Mouse (Mus musculus): ENCODE data around the gene Pdxp. TPM values are rescaled to one million over a fixed set of nuclear protein-coding genes. Genes with fewer than 3 reads are reported as not detected.

The Pdxp gene
- total and polyA plus RNA-seq, 3 experiments, result 2.8 to 9.8 (median 5.4) TPM

DNA sequence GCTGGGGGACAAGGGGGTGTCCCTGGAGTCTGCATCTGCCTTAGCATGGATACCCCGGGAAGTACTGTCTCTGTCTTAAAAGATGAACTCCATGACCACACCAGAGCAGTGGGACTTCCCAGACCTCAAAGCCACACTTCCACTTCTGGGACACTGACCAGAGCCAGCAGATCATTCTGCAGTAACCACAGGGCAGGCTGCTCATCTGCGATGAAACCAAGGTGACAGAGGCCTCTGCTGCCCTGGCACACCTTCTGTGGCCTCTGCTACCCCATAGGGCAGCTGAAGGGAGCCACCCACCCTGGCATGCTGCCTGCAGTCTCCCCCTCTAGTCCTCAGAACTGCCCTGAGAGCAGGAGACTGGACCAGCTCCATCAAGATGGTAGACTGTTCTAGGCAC is 18.0 kb upstream of the Pdxp start:
- dilution Hi-C loops (cut with MboI; ENCODE audit: extremely low pct_ligation_motif_present, extremely low pct_unique_long_range_greater_than_20kb, low sequenced_read_pairs), result no loop called here
- in situ Hi-C loops (cut with MboI; ENCODE audit: low pct_ligation_motif_present, low pct_unique_long_range_greater_than_20kb, low sequenced_read_pairs), result no loop called here
- Histone ChIP-seq H3K4me2 (ENCODE audit: insufficient read depth, low read depth, poor library complexity, severe bottlenecking) (no peak overlapping the region), H3K36me3 (replicated peaks in 1 of 2; ENCODE audit: control insufficient read depth in 1 of 2, insufficient read depth in 1 of 2, low read length in 1 of 2) (peaks cover 24 to 37% of the 10 kb centered on the region in 2 experiments), H3K27ac (ENCODE audit: insufficient read depth, low read depth) (no peak overlapping the region), H3K4me1 (ENCODE audit: control insufficient read depth in 1 of 2, insufficient read depth in 2 of 2) (peaks cover 49 to 87% of the 10 kb centered on the region in 2 experiments), H3K79me2 (replicated peaks; ENCODE audit: control insufficient read depth, extremely low read depth, insufficient read depth, poor library complexity, severe bottlenecking) (no peaks in the 10 kb centered on the region; the same call in 1 of the 2 replicates), H3K4me3 (replicated peaks in 1 of 3; ENCODE audit: low read depth in 2 of 3, low read length in 2 of 3, poor library complexity in 1 of 3) (no peak overlapping the region), H3K9me3 (replicated peaks; ENCODE audit: low read length) (no peaks in the 10 kb centered on the region), H3K9ac (ENCODE audit: insufficient read depth, low read depth) (no peak overlapping the region), H3K27me3 (replicated peaks) (no peaks in the 10 kb centered on the region)
- TF ChIP-seq USF1 (IDR thresholded peaks at IDR 0.05; ENCODE audit: low read depth, low read length), result no peak
- TF ChIP-seq NRF1 (IDR thresholded peaks at IDR 0.05; ENCODE audit: low read depth, low read length), result no peak
- TF ChIP-seq EP300 (IDR thresholded peaks at IDR 0.05; ENCODE audit: low read length), result 0 out of 2 replicates have a peak, but pooled peaks have one; percentile 5
- TF ChIP-seq RAD21 (IDR thresholded peaks at IDR 0.05; ENCODE audit: low read depth, low read length), result no peak
- no peak for TF ChIP-seq PAX5 (IDR thresholded peaks at IDR 0.05; ENCODE audit: low read length)
- DNase-seq (ENCODE audit: extremely low read depth), result no peak

DNA sequence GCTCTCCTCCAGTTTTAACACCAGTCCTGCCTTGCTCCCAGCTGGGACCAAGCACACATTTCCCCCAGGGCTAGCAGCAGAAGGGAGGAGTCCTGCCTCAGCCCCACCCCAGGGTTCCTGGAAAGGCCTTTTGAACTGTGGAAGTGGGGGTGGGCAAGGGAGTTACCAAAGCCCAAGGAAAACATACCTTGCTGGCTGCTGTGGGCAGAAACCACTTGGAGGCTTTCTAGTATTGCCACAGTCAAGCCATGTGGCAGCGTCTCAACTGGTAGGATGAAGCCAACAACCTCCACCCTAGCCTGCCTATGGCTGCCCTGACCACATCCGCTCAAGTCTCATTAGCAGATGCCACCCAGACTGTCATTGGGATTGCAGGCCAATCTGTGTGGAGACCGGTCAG is 17.6 kb upstream of the Pdxp start:
- H3K4me1 ChIP-seq (ENCODE audit: control insufficient read depth in 1 of 2, insufficient read depth in 2 of 2), result peaks cover 49 to 87% of the 10 kb centered on the region in 2 experiments
- no peaks in the 10 kb centered on the region for H3K27me3 ChIP-seq (replicated peaks)
- H3K9me3 ChIP-seq (replicated peaks; ENCODE audit: low read length), result no peaks in the 10 kb centered on the region
- no peak for DNase-seq (ENCODE audit: extremely low read depth)
- no peak overlapping the region for H3K9ac ChIP-seq (ENCODE audit: insufficient read depth, low read depth)
- H3K79me2 ChIP-seq (replicated peaks; ENCODE audit: control insufficient read depth, extremely low read depth, insufficient read depth, poor library complexity, severe bottlenecking), result no peaks in the 10 kb centered on the region; the same call in 1 of the 2 replicates
- dilution Hi-C loops (cut with MboI; ENCODE audit: extremely low pct_ligation_motif_present, extremely low pct_unique_long_range_greater_than_20kb, low sequenced_read_pairs) (no loop called here), in situ Hi-C loops (cut with MboI; ENCODE audit: low pct_ligation_motif_present, low pct_unique_long_range_greater_than_20kb, low sequenced_read_pairs) (no loop called here)
- no peak overlapping the region for H3K4me3 ChIP-seq (replicated peaks in 1 of 3; ENCODE audit: low read depth in 2 of 3, low read length in 2 of 3, poor library complexity in 1 of 3)
- H3K27ac ChIP-seq (ENCODE audit: insufficient read depth, low read depth), result no peak overlapping the region
- H3K4me2 ChIP-seq (ENCODE audit: insufficient read depth, low read depth, poor library complexity, severe bottlenecking), result no peak overlapping the region
- peaks cover 20 to 34% of the 10 kb centered on the region in 2 experiments for H3K36me3 ChIP-seq (replicated peaks in 1 of 2; ENCODE audit: control insufficient read depth in 1 of 2, insufficient read depth in 1 of 2, low read length in 1 of 2)
- TF ChIP-seq KAT2A (IDR thresholded peaks at IDR 0.05; ENCODE audit: insufficient replicate concordance, low read length) (no peak), RCOR1 (conservative IDR thresholded peaks at IDR 0.05; ENCODE audit: low read depth, low read length) (no peak), EP300 (IDR thresholded peaks at IDR 0.05; ENCODE audit: low read length) (no peak), MXI1 (IDR thresholded peaks at IDR 0.05; ENCODE audit: low read depth, low read length) (no peak), POLR2AphosphoS2 (IDR thresholded peaks at IDR 0.05; ENCODE audit: low read depth, low read length) (no peak), IRF4 (IDR thresholded peaks at IDR 0.05; ENCODE audit: low read depth, low read length) (no peak), USF1 (IDR thresholded peaks at IDR 0.05; ENCODE audit: low read depth, low read length) (no peak), MYC (IDR thresholded peaks at IDR 0.05; ENCODE audit: low read depth, low read length) (no peak), RAD21 (IDR thresholded peaks at IDR 0.05; ENCODE audit: low read depth, low read length) (no peak), HCFC1 (IDR thresholded peaks at IDR 0.05; ENCODE audit: low read depth, low read length) (no peak), MAFK (IDR thresholded peaks at IDR 0.05; ENCODE audit: insufficient replicate concordance, low read length) (no peak)

DNA sequence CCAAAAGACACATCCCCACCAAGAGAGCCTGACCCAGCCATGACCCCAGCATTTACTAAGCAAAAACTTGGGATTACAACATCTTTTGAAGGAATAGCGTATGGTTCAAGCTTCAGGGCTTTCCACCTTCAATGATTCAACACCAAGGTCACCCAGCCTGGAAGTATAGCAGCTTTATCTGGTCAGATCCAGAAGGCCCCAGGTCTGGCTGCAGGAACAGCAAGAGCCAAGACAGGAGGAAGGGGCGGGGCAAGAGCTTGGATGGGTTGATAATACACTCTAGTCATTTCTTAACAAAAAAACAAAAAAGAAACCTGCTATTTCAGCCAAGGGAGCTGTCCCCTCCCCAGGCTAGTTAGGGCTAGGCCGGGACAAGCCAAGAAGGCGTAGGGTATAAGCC is 16.2 kb upstream of the Pdxp start:
- H3K9ac ChIP-seq (ENCODE audit: insufficient read depth, low read depth), result no peak overlapping the region
- dilution Hi-C loops (cut with MboI; ENCODE audit: extremely low pct_ligation_motif_present, extremely low pct_unique_long_range_greater_than_20kb, low sequenced_read_pairs) (no loop called here), in situ Hi-C loops (cut with MboI; ENCODE audit: low pct_ligation_motif_present, low pct_unique_long_range_greater_than_20kb, low sequenced_read_pairs) (no loop called here)
- H3K4me3 ChIP-seq (replicated peaks in 1 of 3; ENCODE audit: low read depth in 2 of 3, low read length in 2 of 3, poor library complexity in 1 of 3), result no peak overlapping the region
- no peak for DNase-seq (ENCODE audit: extremely low read depth)
- no peaks in the 10 kb centered on the region for H3K9me3 ChIP-seq (replicated peaks; ENCODE audit: low read length)
- no peak overlapping the region for H3K27ac ChIP-seq (ENCODE audit: insufficient read depth, low read depth)
- H3K79me2 ChIP-seq (replicated peaks; ENCODE audit: control insufficient read depth, extremely low read depth, insufficient read depth, poor library complexity, severe bottlenecking), result no peaks in the 10 kb centered on the region; the same call in 1 of the 2 replicates
- H3K4me2 ChIP-seq (ENCODE audit: insufficient read depth, low read depth, poor library complexity, severe bottlenecking), result no peak overlapping the region
- H3K27me3 ChIP-seq (replicated peaks), result no peaks in the 10 kb centered on the region
- peaks cover 7 to 32% of the 10 kb centered on the region in 2 experiments for H3K36me3 ChIP-seq (replicated peaks in 1 of 2; ENCODE audit: control insufficient read depth in 1 of 2, insufficient read depth in 1 of 2, low read length in 1 of 2)
- peaks cover 37 to 84% of the 10 kb centered on the region in 2 experiments for H3K4me1 ChIP-seq (ENCODE audit: control insufficient read depth in 1 of 2, insufficient read depth in 2 of 2)
- TF ChIP-seq UBTF (IDR thresholded peaks at IDR 0.05; ENCODE audit: low read depth, low read length) (no peak), POLR2AphosphoS2 (IDR thresholded peaks at IDR 0.05; ENCODE audit: low read depth, low read length) (no peak), JUND (conservative IDR thresholded peaks at IDR 0.05; ENCODE audit: low read depth, low read length) (no peak)
